ENCODE assay signal across 1 mouse cellular context in genomic region chr6:100775923-100776505, GRCm38 (mm10).
TF ChIP-seq lines count a peak whose summit lies in the region.

No protein-coding gene starts in this region.

TF ChIP-seq in CH12.LX, 34 proteins besides CTCF, POLR2A, EP300 and RAD21 (continued from another document):
- TF ChIP-seq ZMIZ1 (IDR thresholded peaks at IDR 0.05; ENCODE audit: low read depth, low read length) (no peak), IRF4 (IDR thresholded peaks at IDR 0.05; ENCODE audit: low read depth, low read length) (0 out of 2 replicates have a peak, but pooled peaks have one; percentile 14), NELFE (IDR thresholded peaks at IDR 0.05; ENCODE audit: low read depth, low read length) (no peak), PAX5 (IDR thresholded peaks at IDR 0.05; ENCODE audit: low read length) (no peak), ELF1 (IDR thresholded peaks at IDR 0.05; ENCODE audit: low read depth, low read length) (no peak), SIN3A (IDR thresholded peaks at IDR 0.05; ENCODE audit: low read length) (no peak), USF1 (IDR thresholded peaks at IDR 0.05; ENCODE audit: low read depth, low read length) (peak; percentile 32; the same call in 1 of the 2 replicates), MEF2A (IDR thresholded peaks at IDR 0.05; ENCODE audit: borderline replicate concordance, low read depth, low read length) (0 out of 2 replicates have a peak, but pooled peaks have one; percentile 39), NRF1 (IDR thresholded peaks at IDR 0.05; ENCODE audit: low read depth, low read length) (no peak), TCF12 (IDR thresholded peaks at IDR 0.05; ENCODE audit: low read depth, low read length) (peak; percentile 51; the same call in 1 of the 2 replicates), USF2 (conservative IDR thresholded peaks at IDR 0.05; ENCODE audit: low read depth, low read length) (no peak), HCFC1 (IDR thresholded peaks at IDR 0.05; ENCODE audit: low read depth, low read length) (no peak)
